Mouse (Mus musculus) liver, embryonic 12.5 days (tissue): Measurements from ENCODE around the gene Glrp1. TPM values are rescaled to one million over a fixed set of nuclear protein-coding genes. Genes with fewer than 3 reads are reported as not detected.

Source experiments
- ATAC-seq: fragments of 200-750 bp; cut with Nextera tagmentation; 2 replicates; pipeline ENCODE4 v1.8.0; 2017; ENCODE audit warnings: moderate number of reproducible peaks, mild to moderate bottlenecking, moderate library complexity
- H3K27ac ChIP-seq: fragments of 300-500 bp; sonication (generic); 2 replicates; pipeline ENCODE4 v1.5.1; 2016; ENCODE audit warnings: mild to moderate bottlenecking
- H3K27me3 ChIP-seq: fragments of 300-500 bp; sonication (generic); replicated peaks from 2 replicates; pipeline ENCODE4 v1.6.1; 2016; ENCODE audit warnings: mild to moderate bottlenecking, moderate library complexity
- H3K36me3 ChIP-seq: fragments of 300-500 bp; sonication (generic); 2 replicates; pipeline ENCODE4 v1.6.1; 2016; ENCODE audit warnings: mild to moderate bottlenecking, moderate library complexity
- H3K4me1 ChIP-seq: fragments of 300-500 bp; sonication (generic); 2 replicates; pipeline ENCODE4 v1.6.1; 2016
- H3K4me2 ChIP-seq: fragments of 300-500 bp; sonication (generic); 2 replicates; pipeline ENCODE4 v1.6.1; 2016; ENCODE audit warnings: mild to moderate bottlenecking, moderate library complexity
- H3K4me3 ChIP-seq: fragments of 300-500 bp; sonication (generic); 2 replicates; pipeline ENCODE4 v1.5.1; 2016; ENCODE audit warnings: mild to moderate bottlenecking, moderate library complexity
- H3K9ac ChIP-seq: fragments of 300-500 bp; sonication (generic); 2 replicates; pipeline ENCODE4 v1.6.1; 2016; ENCODE audit warnings: mild to moderate bottlenecking, moderate library complexity
- H3K9me3 ChIP-seq: fragments of 300-500 bp; sonication (generic); replicated peaks from 2 replicates; pipeline ENCODE4 v1.6.1; 2016; ENCODE audit warnings: mild to moderate bottlenecking, moderate library complexity
- WGBS: fragments of 180-500 bp; shearing (Covaris S2); methylation state at CpG from one replicate; pipeline ENCODE4 v1.1.7; 2016; ENCODE audit not compliant: insufficient replicate concordance; 5-methylcytosine and 5-hydroxymethylcytosine counted together
- polyA plus RNA-seq: library from polyadenylated mRNA; unstranded; fragments of >200 nt; fragmentation: Nextera tagmentation; extraction: Ambion mirVana; gene quantifications from 2 replicates; pipeline ENCODE4 v1.2.1, GENCODE M21; 2016

The Glrp1 gene
- polyA plus RNA-seq, 1 experiment from 2014 or later, result not detected

GRCm38 (mm10) chr1:88473899-88474298 is 36.0 kb downstream of the Glrp1 start:
- Histone ChIP-seq H3K4me2 (no peak overlapping the region), H3K4me3 (no peak overlapping the region), H3K27me3 (no peaks in the 10 kb centered on the region), H3K36me3 (no peaks in the 10 kb centered on the region), H3K4me1 (peaks cover 27% of the 10 kb centered on the region), H3K9ac (no peak overlapping the region), H3K9me3 (no peaks in the 10 kb centered on the region), H3K27ac (no peak overlapping the region)
- 44% methylated on average over 2 of the region's 2 CpGs for WGBS
- ATAC-seq, result no peak

- H3K9me3 ChIP-seq, result no peaks in the 10 kb centered on the region
- no peaks in the 10 kb centered on the region; the same call in 1 of the 2 replicates for H3K27me3 ChIP-seq
- H3K4me2 ChIP-seq, result no peak overlapping the region
- no peak overlapping the region for H3K27ac ChIP-seq
- no peak overlapping the region for H3K4me3 ChIP-seq
- H3K9ac ChIP-seq, result no peak overlapping the region
- peaks cover 27% of the 10 kb centered on the region for H3K4me1 ChIP-seq
- H3K36me3 ChIP-seq, result no peaks in the 10 kb centered on the region
- no peak for ATAC-seq
- 62% methylated on average over 6 of the region's 6 CpGs for WGBS
Measured at GRCm38 (mm10) chr1:88472258-88472657, 37.6 kb downstream of the Glrp1 start.

GRCm38 (mm10) chr1:88469746-88470145 is 40.1 kb downstream of the Glrp1 start:
- ATAC-seq, result no peak
- no peak overlapping the region for H3K4me2 ChIP-seq
- no peaks in the 10 kb centered on the region; the same call in 1 of the 2 replicates for H3K27me3 ChIP-seq
- peaks cover 8% of the 10 kb centered on the region for H3K4me1 ChIP-seq
- no peaks in the 10 kb centered on the region for H3K9me3 ChIP-seq
- H3K27ac ChIP-seq, result no peak overlapping the region
- H3K36me3 ChIP-seq, result no peaks in the 10 kb centered on the region
- 83% methylated on average over 4 of the region's 4 CpGs for WGBS
- H3K9ac ChIP-seq, result no peak overlapping the region
- no peak overlapping the region for H3K4me3 ChIP-seq

- no peak for ATAC-seq
- H3K36me3 ChIP-seq, result no peaks in the 10 kb centered on the region
- no peaks in the 10 kb centered on the region; the same call in 1 of the 2 replicates for H3K27me3 ChIP-seq
- H3K9me3 ChIP-seq, result no peaks in the 10 kb centered on the region
- 78% methylated on average over 2 of the region's 2 CpGs for WGBS
- no peak overlapping the region for H3K9ac ChIP-seq
- no peaks in the 10 kb centered on the region for H3K4me1 ChIP-seq
- no peak overlapping the region for H3K4me2 ChIP-seq
- H3K4me3 ChIP-seq, result no peak overlapping the region
- H3K27ac ChIP-seq, result no peak overlapping the region
Measured at GRCm38 (mm10) chr1:88468335-88468734, 41.5 kb downstream of the Glrp1 start.

- Histone ChIP-seq H3K9me3 (no peaks in the 10 kb centered on the region), H3K9ac (no peak overlapping the region), H3K27ac (no peak overlapping the region), H3K27me3 (no peaks in the 10 kb centered on the region; the same call in 1 of the 2 replicates), H3K36me3 (no peaks in the 10 kb centered on the region), H3K4me3 (no peak overlapping the region), H3K4me1 (no peaks in the 10 kb centered on the region), H3K4me2 (no peak overlapping the region)
- ATAC-seq, result no peak
- 65% methylated on average over 5 of the region's 5 CpGs for WGBS
Measured at GRCm38 (mm10) chr1:88467866-88468265, 42.0 kb downstream of the Glrp1 start.

GRCm38 (mm10) chr1:88466325-88467064 is 43.4 kb downstream of the Glrp1 start:
- no peaks in the 10 kb centered on the region for H3K36me3 ChIP-seq
- no peaks in the 10 kb centered on the region for H3K4me1 ChIP-seq
- no peak overlapping the region for H3K4me3 ChIP-seq
- no peak overlapping the region for H3K27ac ChIP-seq
- WGBS, result 69% methylated on average over 8 of the region's 8 CpGs
- H3K9me3 ChIP-seq, result no peaks in the 10 kb centered on the region
- no peak overlapping the region for H3K4me2 ChIP-seq
- ATAC-seq, result no peak
- H3K9ac ChIP-seq, result no peak overlapping the region
- H3K27me3 ChIP-seq, result no peaks in the 10 kb centered on the region; the same call in 1 of the 2 replicates

- H3K9me3 ChIP-seq, result no peaks in the 10 kb centered on the region
- no peak overlapping the region for H3K27ac ChIP-seq
- H3K4me2 ChIP-seq, result no peak overlapping the region
- H3K4me3 ChIP-seq, result no peak overlapping the region
- 59% methylated on average over 4 of the region's 4 CpGs for WGBS
- no peaks in the 10 kb centered on the region for H3K36me3 ChIP-seq
- 0 out of 2 replicates have a peak, but pooled peaks have one; percentile 32 for ATAC-seq
- no peak overlapping the region for H3K9ac ChIP-seq
- no peaks in the 10 kb centered on the region; the same call in 1 of the 2 replicates for H3K27me3 ChIP-seq
- no peaks in the 10 kb centered on the region for H3K4me1 ChIP-seq
Measured at GRCm38 (mm10) chr1:88465722-88466121, 44.1 kb downstream of the Glrp1 start.

GRCm38 (mm10) chr1:88464109-88464905 is 45.6 kb downstream of the Glrp1 start:
- H3K4me2 ChIP-seq, result no peak overlapping the region
- no peak overlapping the region for H3K27ac ChIP-seq
- peaks cover 3% of the 10 kb centered on the region; the same call in 1 of the 2 replicates for H3K27me3 ChIP-seq
- no peak overlapping the region for H3K9ac ChIP-seq
- 69% methylated on average over 6 of the region's 6 CpGs for WGBS
- no peaks in the 10 kb centered on the region for H3K4me1 ChIP-seq
- no peak for ATAC-seq
- H3K36me3 ChIP-seq, result no peaks in the 10 kb centered on the region
- no peak overlapping the region for H3K4me3 ChIP-seq
- H3K9me3 ChIP-seq, result no peaks in the 10 kb centered on the region

GRCm38 (mm10) chr1:88463241-88463640 is 46.6 kb downstream of the Glrp1 start:
- Histone ChIP-seq H3K27me3 (peaks cover 3% of the 10 kb centered on the region; the same call in 1 of the 2 replicates), H3K9ac (no peak overlapping the region), H3K4me2 (no peak overlapping the region), H3K4me1 (no peaks in the 10 kb centered on the region), H3K4me3 (no peak overlapping the region), H3K27ac (no peak overlapping the region), H3K36me3 (no peaks in the 10 kb centered on the region), H3K9me3 (no peaks in the 10 kb centered on the region)
- ATAC-seq, result no peak
- WGBS, result 68% methylated on average over 3 of the region's 3 CpGs

GRCm38 (mm10) chr1:88462484-88462883 is 47.4 kb downstream of the Glrp1 start:
- Histone ChIP-seq H3K9me3 (no peaks in the 10 kb centered on the region), H3K27me3 (0 out of 2 replicates have a peak, but pooled peaks cover 3% of the 10 kb centered on the region), H3K9ac (no peak overlapping the region), H3K4me1 (no peaks in the 10 kb centered on the region), H3K36me3 (no peaks in the 10 kb centered on the region), H3K27ac (no peak overlapping the region), H3K4me2 (no peak overlapping the region), H3K4me3 (no peak overlapping the region)
- ATAC-seq, result no peak
- 25% methylated on average over 6 of the region's 6 CpGs for WGBS

GRCm38 (mm10) chr1:88461096-88461495 is 48.8 kb downstream of the Glrp1 start:
- Histone ChIP-seq H3K4me3 (no peak overlapping the region), H3K9ac (no peak overlapping the region), H3K27me3 (0 out of 2 replicates have a peak, but pooled peaks cover 3% of the 10 kb centered on the region), H3K27ac (no peak overlapping the region), H3K9me3 (no peaks in the 10 kb centered on the region), H3K36me3 (no peaks in the 10 kb centered on the region), H3K4me1 (no peaks in the 10 kb centered on the region), H3K4me2 (no peak overlapping the region)
- WGBS, result 36% methylated on average over 1 of the region's 1 CpGs
- no peak for ATAC-seq

GRCm38 (mm10) chr1:88459655-88460054 is 50.2 kb downstream of the Glrp1 start:
- Histone ChIP-seq H3K9ac (no peak overlapping the region), H3K4me1 (no peaks in the 10 kb centered on the region), H3K27me3 (0 out of 2 replicates have a peak, but pooled peaks cover 6% of the 10 kb centered on the region), H3K36me3 (no peaks in the 10 kb centered on the region), H3K9me3 (no peaks in the 10 kb centered on the region), H3K4me3 (no peak overlapping the region), H3K4me2 (no peak overlapping the region), H3K27ac (no peak overlapping the region)
- no peak for ATAC-seq
- 59% methylated on average over 5 of the region's 5 CpGs for WGBS
